Mouse (Mus musculus) retina, adult 2 months (tissue): ENCODE data around the gene Sf1.

ENCODE experiments used
- DNase-seq: peaks from one replicate; pipeline ENCODE4 v3.0.0-alpha.2; 2012; ENCODE audit warnings: low read depth, low spot score

Gene Sf1

DNA sequence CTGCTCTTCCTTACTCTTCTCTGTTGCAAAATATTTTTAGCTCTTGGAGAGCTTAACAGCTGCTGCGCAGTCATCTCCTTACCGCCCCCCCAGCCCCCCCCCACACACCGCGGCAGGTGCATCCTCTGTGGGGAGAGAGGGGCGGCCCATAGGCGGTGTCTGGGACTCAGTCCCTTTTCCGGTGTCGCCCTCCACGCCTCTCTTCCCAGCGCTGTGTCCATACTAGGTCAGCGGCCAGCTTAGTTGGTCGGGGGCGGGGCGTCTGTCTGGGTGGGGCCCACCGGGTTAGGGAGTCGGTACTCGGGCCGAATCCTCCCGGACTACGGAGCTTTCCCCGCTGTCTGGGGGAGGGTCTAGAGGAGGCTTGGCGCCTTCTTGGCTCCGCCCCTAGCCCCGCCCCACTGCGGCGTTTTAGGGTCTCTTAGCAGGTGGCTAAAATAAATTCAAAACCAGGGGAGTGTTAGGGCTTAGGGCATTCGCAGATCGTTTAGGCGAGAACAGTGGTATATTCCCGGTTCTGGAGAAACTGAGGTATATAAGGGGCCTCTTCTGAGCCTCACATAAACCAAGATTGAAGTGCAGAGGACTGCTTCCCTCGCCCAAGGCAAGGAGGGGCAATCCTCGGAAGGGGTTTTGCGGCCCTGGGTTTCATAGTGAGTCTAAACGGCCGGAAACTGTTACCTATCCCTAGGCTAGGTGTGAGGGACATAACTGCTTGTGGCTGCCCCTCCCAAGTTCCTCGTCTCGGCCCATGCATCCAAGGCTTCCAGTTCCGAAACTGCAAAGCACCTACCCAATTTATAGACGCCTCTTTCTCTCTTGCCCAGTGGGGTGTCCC is 35.2 kb downstream of the Sf1 start:
- DNase-seq = no peak

DNA sequence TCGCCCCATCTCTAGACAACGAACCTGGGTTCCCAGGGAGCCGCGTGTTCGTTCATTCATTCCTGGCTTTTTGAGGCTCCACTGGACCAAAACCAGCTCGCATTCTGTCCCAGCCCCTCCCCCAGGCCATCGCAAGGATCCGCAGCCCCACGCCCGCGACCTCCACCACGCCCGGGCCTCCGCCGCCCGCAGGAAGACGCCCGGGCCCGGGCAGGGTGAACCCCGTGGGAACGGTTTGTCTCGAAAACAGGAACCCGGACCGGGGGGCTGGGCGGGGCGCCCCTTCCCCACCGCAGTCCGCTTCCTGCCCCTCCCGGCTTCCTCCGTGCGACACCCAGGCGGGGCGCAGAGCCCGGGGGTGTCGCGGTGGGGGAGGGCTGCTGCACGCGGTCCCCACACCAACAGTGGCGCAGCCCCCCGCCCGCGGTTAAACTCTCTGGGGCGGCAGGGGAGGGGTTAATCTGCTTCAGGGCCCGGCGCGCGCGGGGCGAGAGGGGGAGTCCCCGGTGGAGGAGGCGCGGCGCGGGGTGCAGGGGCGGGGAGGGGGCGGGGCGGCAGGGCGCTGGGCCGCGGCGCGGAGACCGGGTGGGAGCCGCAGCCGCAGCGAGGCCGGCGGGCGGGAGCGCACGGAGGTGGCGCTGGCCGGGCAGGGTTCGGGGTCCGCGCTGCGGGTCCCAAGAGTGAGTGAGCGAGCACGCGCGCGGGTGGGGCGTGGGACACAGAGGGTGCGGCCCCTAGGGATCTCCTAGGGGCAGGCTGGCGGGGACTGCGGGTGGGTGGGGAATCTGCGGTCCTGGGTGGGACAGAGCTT is 36.0 kb downstream of the Sf1 start, which contains the start of gene Rasgrp2:
Gene Rasgrp2, plus strand, starts transcription at position 56 of the 811 bp plus-strand sequence.
- DNase-seq = no peak

DNA sequence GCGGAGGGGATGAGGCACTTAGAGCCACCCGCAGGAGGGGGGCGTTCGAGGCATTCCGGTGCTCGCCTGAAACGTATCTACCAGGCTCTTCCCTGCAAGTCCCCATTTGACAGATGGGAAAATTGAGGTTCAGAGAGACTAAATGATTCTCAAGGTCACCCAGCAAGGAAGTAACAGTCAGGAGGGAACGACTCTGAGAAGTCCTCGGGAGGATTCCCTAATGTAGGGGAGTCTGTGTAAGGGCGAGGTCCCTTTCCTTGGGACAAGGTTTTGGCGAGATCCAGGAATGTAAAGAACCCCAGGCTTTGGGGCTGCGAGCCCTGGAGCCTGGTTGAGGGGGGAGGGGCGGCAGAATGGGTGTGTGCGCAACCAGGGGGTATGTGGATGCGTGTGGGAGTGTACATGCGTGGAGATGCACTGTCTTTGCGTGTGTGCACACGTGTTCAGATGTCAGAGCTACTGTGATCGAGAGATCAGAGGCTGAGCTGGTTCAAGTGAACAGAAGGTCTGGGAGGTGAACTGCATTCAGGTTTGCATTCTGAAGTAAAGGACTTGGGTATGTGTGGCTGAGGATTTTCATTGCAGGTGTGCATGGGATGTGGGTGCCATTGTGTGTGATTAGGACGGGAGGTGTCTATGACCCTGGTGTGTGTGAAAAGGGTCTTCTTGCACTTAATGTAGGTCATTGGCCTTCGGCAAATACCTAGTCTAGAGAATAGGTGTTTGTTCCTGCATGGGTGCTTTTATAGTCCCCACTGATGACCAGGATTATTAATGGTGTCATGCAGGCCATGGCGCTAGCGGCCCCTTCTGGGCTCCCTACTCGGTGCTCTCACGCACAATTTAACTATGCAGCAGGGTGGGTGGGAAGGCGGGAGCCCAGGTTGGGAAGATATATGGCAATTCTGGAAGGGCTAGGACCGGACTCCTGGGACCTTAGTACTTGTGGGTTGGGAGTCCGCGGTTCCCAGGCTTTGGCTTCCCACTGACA is 36.9 kb downstream of the Sf1 start:
- DNase-seq = no peak

DNA sequence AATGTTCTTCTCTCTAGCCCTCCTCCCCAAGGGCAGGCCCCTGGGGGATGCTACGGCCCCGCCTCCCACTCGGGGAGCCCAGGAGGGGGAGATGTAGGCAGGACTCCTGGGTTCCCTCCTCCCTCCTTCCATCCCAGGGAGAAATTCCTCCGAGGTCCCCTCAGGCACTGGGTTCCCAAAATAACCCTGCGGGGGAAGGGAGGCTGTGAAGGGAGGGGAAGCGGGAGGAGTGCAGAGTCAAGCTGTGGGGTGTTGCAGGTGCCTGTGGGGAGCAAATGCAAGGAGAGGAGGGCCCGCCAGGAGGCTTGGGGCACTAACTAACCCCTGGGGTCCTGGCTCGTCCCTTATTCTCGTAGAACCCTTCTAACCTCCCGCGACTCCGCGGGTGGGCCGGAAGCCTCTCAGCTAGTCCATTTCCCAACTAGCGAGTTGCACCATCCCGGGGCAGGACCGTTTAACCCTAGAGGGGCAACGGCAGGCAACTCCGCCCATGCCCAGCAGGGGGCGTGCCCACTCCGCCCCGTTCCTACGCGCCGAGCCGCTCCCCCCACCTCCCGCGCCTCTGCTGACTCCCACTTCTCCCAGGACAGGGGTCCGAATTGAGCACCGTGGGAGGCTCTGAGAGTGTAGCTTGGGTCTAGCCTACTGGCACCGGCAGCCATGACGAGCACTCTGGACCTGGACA is 37.8 kb downstream of the Sf1 start:
- DNase-seq = no peak

DNA sequence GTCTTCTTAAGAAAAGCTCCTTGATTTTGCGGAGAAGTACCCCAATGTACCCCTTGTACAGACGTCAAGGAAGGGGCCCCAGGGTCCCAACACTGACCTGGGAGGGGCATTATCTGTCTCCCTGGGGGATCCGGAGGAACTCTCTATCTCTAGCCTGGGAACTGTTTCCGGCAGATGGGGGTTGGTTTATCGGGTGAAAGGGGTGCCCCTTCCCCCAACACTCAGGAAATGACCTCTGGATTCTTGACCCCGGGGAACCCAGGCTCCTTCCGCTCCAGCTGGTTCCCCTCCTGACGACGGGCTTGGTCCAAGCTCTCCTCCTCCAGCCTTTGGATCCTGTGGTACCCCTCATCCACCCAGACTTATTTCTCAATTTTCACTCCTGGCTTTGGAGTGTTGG is 38.5 kb downstream of the Sf1 start:
- DNase-seq = no peak

DNA sequence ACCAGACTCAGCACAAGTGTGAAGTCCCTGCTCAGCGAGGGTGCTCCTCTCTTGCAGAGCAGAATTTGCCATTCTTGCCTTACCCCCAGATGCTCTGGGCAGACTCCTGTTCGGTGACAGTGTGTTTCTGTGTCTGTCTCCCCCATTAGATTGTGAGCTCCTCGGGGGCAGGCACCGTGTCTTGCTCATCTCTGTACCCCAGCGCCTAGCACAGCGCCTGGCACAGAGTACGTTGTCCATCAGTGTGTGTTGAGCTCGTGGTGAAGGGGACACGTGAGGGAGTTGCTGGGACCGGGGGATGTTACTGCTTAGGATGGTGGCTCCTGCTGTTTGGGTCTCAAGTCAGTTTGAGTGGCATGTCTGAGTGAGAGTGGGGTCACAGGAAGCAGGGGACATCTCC is 40.4 kb downstream of the Sf1 start:
- no peak for DNase-seq

DNA sequence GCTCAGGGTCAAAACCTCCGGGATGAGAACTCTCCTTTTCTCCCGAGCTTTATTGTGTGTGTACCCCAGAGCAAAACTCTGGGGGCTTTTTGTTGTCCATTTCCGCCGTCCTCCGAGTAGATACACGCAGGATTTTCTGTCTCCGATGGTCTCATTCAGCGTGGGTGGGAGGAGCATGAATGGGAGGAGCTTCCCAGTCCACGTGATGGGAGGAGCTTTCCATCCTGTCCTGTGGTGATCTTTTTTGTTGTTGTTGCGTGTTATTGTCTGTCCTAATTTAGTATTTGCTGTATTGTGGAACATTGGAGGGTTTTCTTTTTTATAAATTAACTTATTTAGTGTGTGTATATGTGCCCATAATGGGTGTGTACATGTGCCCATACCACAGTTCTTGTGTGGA is 41.9 kb downstream of the Sf1 start:
- DNase-seq = no peak

DNA sequence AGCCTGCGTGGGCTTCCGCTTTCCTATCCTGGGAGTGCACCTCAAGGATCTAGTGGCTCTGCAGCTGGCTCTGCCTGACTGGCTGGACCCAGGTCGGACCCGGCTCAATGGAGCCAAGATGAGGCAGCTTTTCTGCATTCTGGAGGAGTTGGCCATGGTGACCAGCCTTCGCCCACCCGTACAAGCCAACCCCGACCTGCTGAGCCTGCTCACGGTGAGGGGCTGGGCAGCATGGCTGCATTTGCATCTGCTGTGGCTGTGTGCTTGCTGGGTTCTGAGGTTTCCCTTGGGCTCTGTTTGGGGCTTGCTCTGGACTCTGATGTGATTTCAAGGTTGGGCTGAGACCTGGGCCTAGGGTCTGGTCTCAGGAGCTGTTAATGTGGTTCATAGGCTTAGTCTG is 43.6 kb downstream of the Sf1 start:
- DNase-seq = no peak

DNA sequence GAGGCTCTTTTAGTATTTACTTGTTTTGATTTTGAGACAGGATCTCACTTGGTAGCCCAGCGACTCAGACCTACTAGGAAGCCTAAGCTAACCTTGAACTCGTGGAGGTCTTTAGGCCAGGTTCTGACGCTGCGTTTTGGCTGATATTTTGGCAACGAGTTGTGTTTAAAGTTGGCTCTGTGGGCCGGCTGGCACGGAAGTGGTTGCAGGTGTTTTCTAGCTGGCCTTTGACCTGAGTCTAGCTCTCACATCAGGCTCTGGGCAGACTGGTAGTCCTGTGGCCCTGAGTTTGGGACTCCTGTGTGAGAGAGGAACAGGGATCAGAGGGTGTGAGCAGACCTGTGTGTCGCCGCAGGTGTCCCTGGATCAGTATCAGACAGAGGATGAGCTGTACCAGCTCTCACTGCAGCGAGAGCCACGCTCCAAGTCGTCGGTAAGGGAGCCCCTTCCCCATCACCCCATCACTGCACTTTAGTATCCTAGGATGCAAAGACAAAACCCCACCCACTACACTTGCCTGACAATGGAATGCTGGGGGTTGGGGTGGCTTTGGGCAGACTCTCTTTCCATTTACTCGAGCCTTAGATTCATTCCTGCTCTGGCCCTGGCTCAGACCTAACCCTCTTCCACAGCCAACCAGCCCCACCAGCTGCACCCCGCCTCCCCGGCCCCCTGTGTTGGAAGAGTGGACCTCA is 44.5 kb downstream of the Sf1 start:
- DNase-seq = no peak

DNA sequence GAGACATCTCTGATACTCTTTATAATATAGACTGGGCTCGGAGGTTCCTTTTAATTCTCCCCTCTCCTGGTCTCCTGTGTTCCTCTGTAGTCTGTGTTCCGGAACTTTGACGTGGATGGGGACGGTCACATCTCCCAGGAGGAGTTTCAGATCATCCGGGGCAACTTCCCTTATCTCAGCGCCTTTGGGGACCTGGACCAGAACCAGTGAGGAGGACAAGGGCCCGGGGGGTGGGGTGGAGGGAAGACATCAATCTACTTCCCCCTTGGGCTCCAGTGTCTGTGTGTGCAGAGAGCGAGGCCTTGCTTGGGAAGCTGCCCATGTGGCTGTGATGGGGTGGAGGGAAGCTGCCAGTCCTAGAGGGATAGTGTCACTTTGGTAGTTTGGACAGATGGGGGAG is 45.3 kb downstream of the Sf1 start:
- no peak for DNase-seq

DNA sequence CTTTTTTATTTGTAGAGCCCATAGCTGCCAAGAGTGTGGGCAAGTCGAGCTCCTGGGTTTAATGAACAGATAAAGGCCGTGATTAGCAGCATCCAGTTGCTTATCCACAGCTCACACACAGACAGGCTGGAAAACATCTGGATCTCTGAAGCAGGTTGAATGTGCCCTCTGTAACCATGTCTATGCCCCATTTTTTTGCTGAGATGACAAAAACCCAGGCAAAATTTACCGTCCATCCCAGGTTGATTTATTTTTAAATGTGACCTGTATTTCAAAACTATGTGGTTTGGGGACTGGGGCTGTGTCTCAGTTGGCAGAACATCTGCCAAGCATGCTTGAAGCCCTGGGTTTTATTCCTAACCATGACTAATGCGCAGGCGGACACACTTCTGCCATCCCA is 45.7 kb downstream of the Sf1 start:
- DNase-seq = no peak

DNA sequence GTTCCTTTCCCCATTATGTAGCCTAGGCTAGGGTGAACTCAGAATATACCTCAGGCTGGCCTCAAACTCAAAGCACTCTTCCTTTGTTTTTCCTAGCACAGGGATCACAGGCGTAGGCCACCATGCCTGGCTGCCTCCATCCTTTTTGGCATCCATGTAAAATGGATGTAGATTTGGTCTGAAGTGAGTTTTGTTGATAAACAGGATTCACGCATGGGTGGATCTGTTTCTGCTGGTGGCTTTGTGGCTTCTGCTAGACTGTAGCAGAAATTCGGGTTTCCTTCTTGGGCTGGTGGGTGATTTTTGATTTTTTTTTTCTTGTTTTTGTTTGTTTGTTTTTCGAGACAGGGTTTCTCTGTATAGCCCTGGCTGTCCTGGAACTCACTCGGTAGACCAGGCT is 46.4 kb downstream of the Sf1 start:
- no peak for DNase-seq

DNA sequence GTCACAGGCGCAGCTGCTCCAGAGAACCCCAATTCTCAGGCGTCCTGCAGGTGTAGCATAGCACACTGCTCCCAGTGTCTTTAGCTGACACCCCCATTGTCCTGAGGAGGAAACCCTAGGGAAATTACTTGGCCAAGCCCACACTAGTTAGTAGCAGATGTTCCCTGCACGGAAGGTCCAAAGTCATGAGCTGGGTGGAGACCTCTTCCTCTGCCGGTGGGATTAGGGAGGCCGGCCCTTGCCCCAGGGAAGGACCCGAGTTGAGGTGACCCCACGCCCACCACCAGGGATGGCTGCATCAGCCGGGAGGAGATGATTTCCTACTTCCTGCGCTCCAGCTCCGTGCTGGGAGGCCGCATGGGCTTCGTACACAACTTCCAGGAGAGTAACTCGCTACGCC is 49.3 kb downstream of the Sf1 start:
- DNase-seq = no peak

DNA sequence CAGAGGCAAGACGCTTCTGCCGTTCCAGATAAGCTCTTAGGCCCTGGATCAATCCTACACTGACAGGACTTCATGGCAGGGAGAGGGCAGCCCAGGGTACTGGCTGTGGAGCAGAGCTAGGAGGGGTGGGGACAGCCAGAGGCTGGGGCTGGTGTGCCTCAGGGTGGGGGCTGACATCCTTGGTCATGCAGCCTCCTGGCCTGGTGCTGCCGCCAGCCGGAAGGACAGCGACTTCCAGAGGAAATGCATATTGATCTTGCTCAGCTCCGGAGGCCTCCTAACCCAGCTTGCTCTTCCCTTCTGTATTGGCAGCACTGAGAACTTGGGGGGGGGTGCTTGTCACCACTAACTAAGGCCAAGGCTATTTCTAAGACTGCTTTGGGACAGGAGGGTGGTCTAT is 52.0 kb downstream of the Sf1 start:
- DNase-seq = no peak

DNA sequence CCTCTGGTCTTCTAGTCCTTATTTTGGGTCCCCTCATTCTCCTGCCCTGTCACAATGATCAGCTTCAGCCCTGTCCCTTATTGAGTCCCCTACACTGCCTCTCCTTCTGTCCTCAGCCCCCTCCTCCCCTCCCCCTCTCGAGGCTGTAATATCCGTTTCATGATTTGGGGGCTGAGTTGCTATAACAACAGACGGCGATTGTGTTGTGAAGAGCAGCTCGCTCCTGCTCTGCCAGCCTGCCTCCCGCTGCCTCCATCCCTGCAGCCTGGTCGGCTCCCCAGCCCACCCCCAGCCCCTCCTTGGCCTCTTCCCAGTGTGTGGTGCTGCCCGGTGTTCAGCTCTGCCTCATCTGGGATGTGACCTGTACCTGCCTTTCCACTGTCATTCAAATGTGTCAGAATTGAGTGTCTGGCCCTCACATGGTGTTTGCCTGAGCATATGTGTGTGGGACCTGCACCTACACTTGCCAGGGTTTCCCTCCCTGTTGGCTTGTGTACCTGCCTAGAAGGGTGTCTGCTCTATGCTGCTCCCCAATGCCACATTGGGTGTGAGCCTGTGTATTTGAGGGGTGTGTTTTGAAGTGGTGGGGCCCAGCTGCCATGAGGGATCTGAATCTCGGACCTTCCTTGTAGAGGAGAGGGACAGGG is 52.8 kb downstream of the Sf1 start:
- DNase-seq = no peak

DNA sequence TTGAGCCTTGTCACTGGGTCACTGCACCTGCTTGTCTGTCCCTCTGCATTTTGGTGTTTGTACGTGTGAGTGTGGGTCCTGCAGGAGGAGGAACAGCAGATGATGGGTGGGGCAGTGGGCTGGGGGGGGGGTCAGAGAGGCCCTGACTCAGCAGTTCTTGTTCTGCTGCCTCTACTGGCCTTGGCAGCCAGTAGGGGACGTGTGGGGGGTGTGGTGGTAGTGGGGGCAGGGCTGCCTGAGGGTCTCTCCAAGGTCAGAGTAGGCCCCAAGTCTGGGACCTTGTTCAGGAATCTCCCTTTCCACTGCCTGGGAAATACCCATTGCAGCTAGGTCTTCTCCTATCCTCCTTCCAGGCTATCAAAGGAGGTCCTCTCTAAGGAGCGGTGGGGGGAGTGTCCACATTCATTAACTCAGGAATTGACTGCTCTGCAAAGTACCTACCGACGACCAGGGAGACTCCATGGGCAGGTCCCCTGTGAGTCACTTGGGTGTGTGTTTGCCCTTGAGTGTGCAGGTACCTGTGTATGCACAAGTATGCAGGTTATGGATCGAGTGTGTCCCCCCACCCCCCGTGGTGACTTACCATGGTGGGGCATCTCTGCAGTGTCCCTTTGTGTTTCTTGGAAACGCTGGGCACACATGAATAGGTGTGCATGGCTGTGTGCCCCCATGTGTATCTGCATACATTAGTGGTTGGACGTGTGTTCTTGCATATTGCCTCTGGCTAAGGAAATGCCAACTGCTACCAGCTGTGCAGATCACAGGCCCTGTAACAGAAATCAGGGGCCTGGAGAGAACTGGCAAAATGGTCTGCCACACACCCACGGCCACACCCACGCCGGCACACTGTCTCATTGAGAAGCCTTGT is 53.6 kb downstream of the Sf1 start:
- DNase-seq = no peak

DNA sequence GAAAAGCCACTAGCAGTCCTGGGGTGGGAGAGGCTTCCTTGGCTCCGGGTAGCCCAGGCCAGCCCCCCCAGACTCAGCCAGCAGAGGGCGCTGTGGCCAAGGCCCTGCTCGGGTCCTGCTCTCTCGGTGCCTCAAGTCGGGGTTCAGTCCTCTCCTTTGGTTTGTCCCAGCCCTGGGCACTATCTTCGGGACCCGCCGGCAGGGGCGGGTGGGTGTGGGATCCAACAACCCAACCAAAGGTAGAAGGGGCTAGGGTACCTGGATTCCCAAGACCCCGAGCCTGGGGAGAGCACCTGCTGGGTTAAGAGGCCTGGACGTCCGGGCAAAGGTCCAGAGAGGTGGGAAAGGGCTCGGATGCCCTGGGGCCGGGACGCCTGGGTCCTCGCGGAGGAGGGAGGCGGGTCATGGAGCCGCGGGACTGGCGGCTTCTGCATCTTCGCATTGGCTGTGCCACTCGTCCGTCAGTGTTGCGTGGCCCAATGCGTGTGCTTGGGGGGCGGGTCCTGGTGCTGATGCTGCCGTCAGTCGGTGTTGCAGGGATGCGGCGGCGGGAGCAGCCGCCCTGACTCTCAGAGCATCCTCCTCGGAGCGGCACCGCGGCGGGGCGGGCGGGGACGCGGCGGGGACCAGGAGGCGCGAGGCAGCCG is 54.9 kb downstream of the Sf1 start, which contains the start of gene Nrxn2:
Gene Nrxn2, plus strand, starts transcription at position 499 of the 647 bp plus-strand sequence.
- DNase-seq = peak; percentile 78

DNA sequence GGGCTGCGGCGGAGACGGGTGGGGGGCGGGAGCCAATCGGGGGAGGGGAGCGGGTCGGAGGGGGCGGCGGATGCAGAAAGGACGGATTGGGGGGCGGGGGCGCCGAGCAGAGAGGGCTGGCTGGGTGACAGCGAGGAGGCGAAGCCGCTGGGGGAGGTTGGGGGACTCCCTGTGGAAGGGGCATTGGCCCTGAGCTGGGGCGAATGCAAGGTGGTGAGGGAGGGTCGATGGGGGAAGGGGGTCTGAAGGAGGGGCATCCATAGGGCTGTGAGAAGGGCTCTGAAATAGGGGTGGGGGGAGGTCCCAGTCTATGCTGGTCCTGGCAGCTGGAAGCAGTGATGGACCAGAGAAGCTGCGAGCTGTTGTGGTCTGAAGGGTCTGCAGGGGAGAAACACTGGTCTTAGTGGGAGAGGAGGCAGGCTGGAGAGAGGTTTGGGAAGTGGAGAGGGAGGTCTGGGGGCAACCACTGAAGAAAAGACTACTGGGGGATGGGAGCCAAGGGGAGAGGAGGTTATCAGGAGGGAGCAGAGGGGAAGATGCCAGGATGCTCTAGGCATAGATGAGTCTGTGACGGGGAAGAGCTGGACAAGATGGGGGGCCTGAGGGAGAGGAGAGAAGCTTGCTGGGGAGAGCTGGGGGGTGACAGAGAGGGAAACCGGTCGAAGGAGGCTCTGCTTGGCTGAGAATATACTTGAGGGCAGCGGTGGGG is 55.6 kb downstream of the Sf1 start:
- no peak for DNase-seq
